Mouse (Mus musculus) embryo, embryonic 10 days (tissue): ENCODE data around the gene Plekhm2.
A peak's percentile ranks its signal among the peaks of the same experiment; 100 is the strongest.

Experiments used
- DNase-seq: peaks from one replicate; pipeline ENCODE4 v3.0.0-alpha.2; 2015; ENCODE audit warnings: low spot score

Plekhm2 gene

GRCm38 (mm10) chr4:141663122-141663931 is 1.4 kb downstream of the Plekhm2 start:
- DNase-seq = peak; percentile 42

GRCm38 (mm10) chr4:141660884-141661283 is 3.8 kb downstream of the Plekhm2 start:
- no peak for DNase-seq

- DNase-seq = peak; percentile 29
Measured at GRCm38 (mm10) chr4:141659739-141660138, 5.0 kb downstream of the Plekhm2 start.

GRCm38 (mm10) chr4:141658846-141659484 is 5.7 kb downstream of the Plekhm2 start:
- no peak for DNase-seq

GRCm38 (mm10) chr4:141656932-141657331 is 7.8 kb downstream of the Plekhm2 start:
- no peak for DNase-seq

- no peak for DNase-seq
Measured at GRCm38 (mm10) chr4:141655908-141656608, 8.6 kb downstream of the Plekhm2 start.

GRCm38 (mm10) chr4:141654509-141654908 is 10.2 kb downstream of the Plekhm2 start:
- DNase-seq = no peak

- DNase-seq = no peak
Measured at GRCm38 (mm10) chr4:141653813-141654212, 10.9 kb downstream of the Plekhm2 start.

GRCm38 (mm10) chr4:141653044-141653443 is 11.7 kb downstream of the Plekhm2 start:
- no peak for DNase-seq

- DNase-seq = no peak
Measured at GRCm38 (mm10) chr4:141651944-141652343, 12.8 kb downstream of the Plekhm2 start.

GRCm38 (mm10) chr4:141651286-141651685 is 13.4 kb downstream of the Plekhm2 start:
- DNase-seq = no peak

- no peak for DNase-seq
Measured at GRCm38 (mm10) chr4:141649244-141649643, 15.5 kb downstream of the Plekhm2 start.

GRCm38 (mm10) chr4:141648262-141648661 is 16.4 kb downstream of the Plekhm2 start:
- DNase-seq = no peak

GRCm38 (mm10) chr4:141647187-141647586 is 17.5 kb downstream of the Plekhm2 start:
- no peak for DNase-seq

GRCm38 (mm10) chr4:141645988-141646387 is 18.7 kb downstream of the Plekhm2 start:
- no peak for DNase-seq

GRCm38 (mm10) chr4:141643118-141643855 is 21.4 kb downstream of the Plekhm2 start:
- no peak for DNase-seq

GRCm38 (mm10) chr4:141641961-141642811 is 22.5 kb downstream of the Plekhm2 start:
- no peak for DNase-seq

- no peak for DNase-seq
Measured at GRCm38 (mm10) chr4:141641353-141641771, 23.3 kb downstream of the Plekhm2 start.

GRCm38 (mm10) chr4:141639474-141639873 is 25.2 kb downstream of the Plekhm2 start:
- no peak for DNase-seq

- DNase-seq = no peak
Measured at GRCm38 (mm10) chr4:141636693-141637092, 28.0 kb downstream of the Plekhm2 start.

- DNase-seq = peak; percentile 80
Measured at GRCm38 (mm10) chr4:141635991-141636390, 28.7 kb downstream of the Plekhm2 start.
